Mouse (Mus musculus) kidney, embryonic 14.5 days (tissue): ENCODE results near the gene Sync. TPM values are rescaled to one million over a fixed set of nuclear protein-coding genes. Genes with fewer than 3 reads are reported as not detected.

Experiments used
- ATAC-seq: fragments of 200-750 bp; cut with Nextera tagmentation; 2 replicates; pipeline ENCODE4 v1.8.0; 2017; ENCODE audit warnings: moderate number of reproducible peaks, mild to moderate bottlenecking, moderate TSS enrichment, moderate library complexity; ENCODE audit not compliant: low FRiP score, low TSS enrichment
- H3K27ac ChIP-seq: fragments of 300-500 bp; sonication (generic); 2 replicates; pipeline ENCODE4 v1.5.1; 2014; ENCODE audit warnings: low read depth, mild to moderate bottlenecking, low read length, moderate library complexity, mixed read lengths
- H3K27me3 ChIP-seq: fragments of 300-500 bp; sonication (generic); 2 replicates; pipeline ENCODE4 v1.6.1; 2014; ENCODE audit warnings: mild to moderate bottlenecking, low read length; ENCODE audit not compliant: control insufficient read depth, insufficient read depth
- H3K36me3 ChIP-seq: fragments of 300-500 bp; sonication (generic); 2 replicates; pipeline ENCODE4 v1.6.1; 2014; ENCODE audit warnings: low read length, mixed read lengths; ENCODE audit not compliant: control insufficient read depth, insufficient read depth
- H3K4me1 ChIP-seq: fragments of 300-500 bp; sonication (generic); 2 replicates; pipeline ENCODE4 v1.6.1; 2014; ENCODE audit warnings: low read length, mixed read lengths; ENCODE audit not compliant: control insufficient read depth, insufficient read depth
- H3K4me2 ChIP-seq: fragments of 300-500 bp; sonication (generic); replicated peaks from 2 replicates; pipeline ENCODE4 v1.6.1; 2014; ENCODE audit warnings: low read depth, mild to moderate bottlenecking, low read length
- H3K4me3 ChIP-seq: fragments of 300-500 bp; sonication (generic); 2 replicates; pipeline ENCODE4 v1.5.1; 2014; ENCODE audit warnings: mild to moderate bottlenecking, low read length
- H3K9ac ChIP-seq: fragments of 300-500 bp; sonication (generic); 2 replicates; pipeline ENCODE4 v1.6.1; 2014; ENCODE audit warnings: low read depth, mild to moderate bottlenecking, low read length, moderate library complexity
- H3K9me3 ChIP-seq: fragments of 300-500 bp; sonication (generic); 2 replicates; pipeline ENCODE4 v1.6.1; 2016; ENCODE audit warnings: low read length; ENCODE audit not compliant: control insufficient read depth
- WGBS: fragments of 180-500 bp; shearing (Covaris S2); extraction: QIAGEN DNeasy Blood & Tissue Kit; methylation state at CpG from one replicate; pipeline ENCODE4 v1.1.7; 2014; 5-methylcytosine and 5-hydroxymethylcytosine counted together
- polyA plus RNA-seq: library from polyadenylated mRNA; unstranded; fragments of >200 nt; fragmentation: Nextera tagmentation; extraction: Ambion mirVana; gene quantifications from 2 replicates; pipeline ENCODE4 v1.2.1, GENCODE M21; 2014

The Sync gene
- polyA plus RNA-seq, 1 experiment from 2014 or later, result 0.84 TPM

GRCm38 (mm10) chr4:129332846-129333245 lies 45.4 kb downstream of the Sync start:
- no peaks in the 10 kb centered on the region for H3K27me3 ChIP-seq
- peaks cover 25% of the 10 kb centered on the region for H3K4me1 ChIP-seq
- peaks cover 52% of the 10 kb centered on the region for H3K36me3 ChIP-seq
- 35% methylated on average over 1 of the region's 1 CpGs for WGBS
- no peak for ATAC-seq
- no peak overlapping the region for H3K27ac ChIP-seq
- H3K9ac ChIP-seq, result 0 out of 2 replicates have a peak overlapping the region, but pooled peaks have one; percentile 2
- peak overlapping the region; percentile 97 for H3K4me3 ChIP-seq
- peak overlapping the region; percentile 62 for H3K4me2 ChIP-seq
- no peaks in the 10 kb centered on the region for H3K9me3 ChIP-seq

- WGBS, result under 1% methylated on average over 56 of the region's 62 CpGs
- peak; percentile 28 for ATAC-seq
Observed at GRCm38 (mm10) chr4:129334677-129335215, 47.3 kb downstream of the Sync start.

GRCm38 (mm10) chr4:129335216-129336074 lies 48.0 kb downstream of the Sync start, which contains the start of the genes Rbbp4 and Zbtb8os:
TSS of gene Rbbp4 (minus strand) at chr4:129335370.
TSS of gene Zbtb8os (plus strand) at chr4:129335695.
- Histone ChIP-seq H3K4me2 (peak within 1 kb of the TSS; percentile 69), H3K4me3 (peak within 1 kb of the TSS; percentile 97), H3K9me3 (no peaks in the 10 kb centered on the region), H3K36me3 (peaks cover 29% of the 10 kb centered on the region; the same call in 1 of the 2 replicates), H3K27ac (peak within 1 kb of the TSS; percentile 98), H3K27me3 (no peaks in the 10 kb centered on the region), H3K4me1 (peaks cover 25% of the 10 kb centered on the region), H3K9ac (peak within 1 kb of the TSS; percentile 99)
- WGBS, result under 1% methylated on average over 73 of the region's 73 CpGs
- ATAC-seq, result peak; percentile 99

More at GRCm38 (mm10) chr4:129334677-129335215, 47.3 kb downstream of the Sync start:
- Histone ChIP-seq H3K9ac (peak overlapping the region; percentile 99), H3K4me2 (peak overlapping the region; percentile 62), H3K27ac (peak overlapping the region; percentile 96), H3K27me3 (no peaks in the 10 kb centered on the region), H3K36me3 (peaks cover 36% of the 10 kb centered on the region; the same call in 1 of the 2 replicates), H3K4me3 (peak overlapping the region; percentile 97), H3K4me1 (peaks cover 25% of the 10 kb centered on the region), H3K9me3 (no peaks in the 10 kb centered on the region)

GRCm38 (mm10) chr4:129336291-129336690 lies 48.9 kb downstream of the Sync start:
- ATAC-seq, result no peak
- peaks cover 23% of the 10 kb centered on the region for H3K4me1 ChIP-seq
- H3K9ac ChIP-seq, result peak overlapping the region; percentile 72
- H3K9me3 ChIP-seq, result no peaks in the 10 kb centered on the region
- WGBS, result 42% methylated on average over 14 of the region's 14 CpGs
- peak overlapping the region; percentile 98 for H3K27ac ChIP-seq
- peak overlapping the region; percentile 69 for H3K4me2 ChIP-seq
- H3K36me3 ChIP-seq, result peaks cover 21% of the 10 kb centered on the region; the same call in 1 of the 2 replicates
- no peaks in the 10 kb centered on the region for H3K27me3 ChIP-seq
- peak overlapping the region; percentile 97 for H3K4me3 ChIP-seq

GRCm38 (mm10) chr4:129339743-129340142 lies 52.3 kb downstream of the Sync start:
- no peak overlapping the region for H3K4me3 ChIP-seq
- no peaks in the 10 kb centered on the region for H3K9me3 ChIP-seq
- ATAC-seq, result no peak
- H3K27ac ChIP-seq, result no peak overlapping the region
- H3K4me1 ChIP-seq, result no peaks in the 10 kb centered on the region; the same call in 1 of the 2 replicates
- peaks cover 27% of the 10 kb centered on the region for H3K36me3 ChIP-seq
- WGBS, result 96% methylated on average over 3 of the region's 3 CpGs
- H3K27me3 ChIP-seq, result no peaks in the 10 kb centered on the region
- H3K9ac ChIP-seq, result no peak overlapping the region
- H3K4me2 ChIP-seq, result no peak overlapping the region

GRCm38 (mm10) chr4:129341888-129342287 lies 54.5 kb downstream of the Sync start:
- H3K4me1 ChIP-seq, result no peaks in the 10 kb centered on the region; the same call in 1 of the 2 replicates
- H3K4me3 ChIP-seq, result no peak overlapping the region
- ATAC-seq, result no peak
- no peak overlapping the region for H3K9ac ChIP-seq
- peaks cover 30% of the 10 kb centered on the region for H3K36me3 ChIP-seq
- 78% methylated on average over 1 of the region's 1 CpGs for WGBS
- no peaks in the 10 kb centered on the region for H3K9me3 ChIP-seq
- no peaks in the 10 kb centered on the region for H3K27me3 ChIP-seq
- H3K27ac ChIP-seq, result no peak overlapping the region
- no peak overlapping the region for H3K4me2 ChIP-seq

GRCm38 (mm10) chr4:129342705-129343104 lies 55.3 kb downstream of the Sync start:
- peaks cover 30% of the 10 kb centered on the region for H3K36me3 ChIP-seq
- no peak for ATAC-seq

GRCm38 (mm10) chr4:129346481-129347154 lies 59.2 kb downstream of the Sync start:
- Histone ChIP-seq H3K36me3 (peaks cover 27% of the 10 kb centered on the region), H3K9me3 (no peaks in the 10 kb centered on the region), H3K4me2 (no peak overlapping the region), H3K4me3 (no peak overlapping the region), H3K27ac (no peak overlapping the region), H3K27me3 (no peaks in the 10 kb centered on the region), H3K9ac (no peak overlapping the region), H3K4me1 (no peaks in the 10 kb centered on the region)
- WGBS, result 61% methylated on average over 15 of the region's 15 CpGs
- no peak for ATAC-seq

More at GRCm38 (mm10) chr4:129342705-129343104, 55.3 kb downstream of the Sync start:
- Histone ChIP-seq H3K4me3 (no peak overlapping the region), H3K27me3 (no peaks in the 10 kb centered on the region), H3K9ac (no peak overlapping the region), H3K27ac (no peak overlapping the region), H3K9me3 (no peaks in the 10 kb centered on the region), H3K4me1 (no peaks in the 10 kb centered on the region), H3K4me2 (no peak overlapping the region)
- WGBS, result 89% methylated on average over 2 of the region's 2 CpGs
